Mouse (Mus musculus) MN1 (cell line): ENCODE results near the gene Kcnab2.

ENCODE experiments used
- DNase-seq: peaks from one replicate; pipeline ENCODE4 v3.0.0-alpha.2; 2016; ENCODE audit warnings: low spot score

Kcnab2 gene

DNA sequence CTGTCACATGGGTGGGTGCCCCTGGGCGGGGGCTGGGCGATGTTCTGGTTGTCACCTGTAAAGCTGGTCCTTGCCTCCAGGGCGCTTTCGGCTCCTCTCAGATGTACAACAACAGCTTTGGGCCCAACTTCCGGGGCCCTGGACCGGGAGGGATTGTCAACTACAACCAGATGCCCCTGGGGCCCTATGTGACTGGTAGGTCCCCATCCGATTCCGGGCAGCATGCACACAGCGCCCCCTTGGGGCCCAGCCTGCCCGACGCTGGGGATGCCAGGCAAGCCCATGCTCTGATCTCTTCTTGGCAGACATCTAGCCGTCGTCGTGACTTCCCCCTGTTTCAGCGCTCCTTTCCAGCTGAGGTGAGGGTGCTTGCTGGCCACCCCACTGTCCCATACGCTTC, 92.0 kb downstream of the Kcnab2 start:
- DNase-seq, result peak; percentile 27

DNA sequence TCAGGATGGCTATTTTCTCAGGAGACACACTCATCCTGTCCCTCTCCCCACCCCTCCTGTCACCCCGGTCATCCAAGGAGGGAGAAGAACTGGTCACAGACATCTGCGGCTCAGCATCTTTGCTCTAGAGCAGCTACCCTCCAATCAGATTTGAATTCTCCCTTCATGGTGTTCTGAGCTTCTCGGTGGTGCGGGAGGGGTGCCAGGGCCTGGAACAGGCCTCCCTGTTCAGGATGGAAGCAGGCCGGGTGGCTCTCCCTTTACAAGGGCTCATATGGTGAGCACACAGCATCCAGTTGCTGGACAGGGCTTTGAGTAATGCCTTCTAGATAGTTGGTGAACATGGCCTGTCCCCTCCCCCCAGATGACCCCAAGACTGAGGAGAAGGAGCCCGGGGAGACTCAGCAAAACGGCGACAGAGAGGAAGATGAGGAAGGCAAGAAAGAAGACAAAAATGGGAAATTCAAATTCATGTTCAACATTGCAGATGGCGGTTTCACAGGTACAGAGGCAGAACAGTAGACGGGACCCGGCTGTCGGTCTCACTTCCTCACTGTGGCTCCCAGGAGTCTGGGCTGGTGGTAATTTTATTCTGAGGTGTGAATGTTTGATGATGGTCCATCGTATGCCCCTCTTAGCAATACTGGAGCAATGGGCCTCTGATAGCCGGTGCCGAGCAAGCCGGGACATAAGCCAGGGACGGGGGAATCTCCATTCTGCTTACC, 95.0 kb downstream of the Kcnab2 start:
- no peak for DNase-seq

DNA sequence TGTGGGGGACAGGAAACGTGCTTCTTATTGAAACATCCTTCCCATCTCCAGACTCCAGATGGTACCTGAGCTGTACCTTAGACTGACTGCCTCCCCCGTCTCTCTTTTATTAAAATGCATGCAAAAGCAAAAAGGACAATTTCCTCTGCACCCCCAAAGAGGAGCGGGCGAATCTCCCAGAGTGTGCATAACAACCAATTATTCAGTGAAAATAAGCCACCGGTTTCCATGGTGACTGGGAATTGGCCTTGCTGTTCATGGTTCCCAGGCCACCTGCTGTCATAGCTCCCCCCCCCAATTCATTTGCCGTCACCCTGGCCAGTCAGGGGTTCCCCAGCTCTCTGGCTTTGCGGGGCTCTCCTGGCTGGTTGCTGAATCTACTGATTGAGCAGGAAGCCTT, 112.4 kb downstream of the Kcnab2 start:
- DNase-seq, result no peak

DNA sequence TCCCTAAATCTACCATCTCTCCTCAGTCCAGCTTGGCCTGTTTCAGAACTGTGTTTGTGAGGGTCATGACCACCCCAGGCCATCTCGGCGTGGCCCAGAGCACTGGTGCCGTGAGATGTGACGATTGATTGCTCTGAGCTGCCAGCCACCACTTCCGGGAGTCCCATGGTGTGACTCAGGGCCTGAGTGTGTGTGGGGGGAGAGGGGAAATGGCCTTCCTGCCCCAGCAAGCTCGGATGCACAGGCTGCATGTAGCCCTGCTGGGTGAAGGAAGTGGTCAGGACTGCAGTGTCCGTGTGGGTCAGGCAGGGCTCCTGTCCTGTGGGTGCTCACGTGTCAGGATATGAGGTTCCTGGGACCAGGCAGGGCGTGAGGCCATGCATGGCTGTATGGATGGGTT, 115.5 kb downstream of the Kcnab2 start:
- no peak for DNase-seq

DNA sequence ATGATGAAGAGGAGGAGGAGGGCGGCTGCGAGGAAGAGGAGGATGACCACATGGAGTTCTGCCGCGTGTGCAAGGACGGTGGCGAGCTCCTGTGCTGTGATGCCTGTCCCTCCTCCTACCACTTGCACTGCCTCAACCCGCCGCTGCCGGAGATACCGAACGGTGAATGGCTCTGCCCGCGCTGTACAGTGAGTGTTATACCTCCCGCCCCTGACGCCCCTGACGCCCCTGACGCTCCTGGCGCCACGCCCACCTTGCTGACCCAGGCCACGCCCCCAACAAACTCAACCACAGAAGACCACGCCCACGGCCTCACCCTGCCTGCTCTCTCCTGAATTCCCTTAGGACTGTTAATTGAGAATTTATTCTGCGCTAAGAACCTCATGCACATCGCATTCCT, 116.8 kb downstream of the Kcnab2 start:
- DNase-seq, result no peak

DNA sequence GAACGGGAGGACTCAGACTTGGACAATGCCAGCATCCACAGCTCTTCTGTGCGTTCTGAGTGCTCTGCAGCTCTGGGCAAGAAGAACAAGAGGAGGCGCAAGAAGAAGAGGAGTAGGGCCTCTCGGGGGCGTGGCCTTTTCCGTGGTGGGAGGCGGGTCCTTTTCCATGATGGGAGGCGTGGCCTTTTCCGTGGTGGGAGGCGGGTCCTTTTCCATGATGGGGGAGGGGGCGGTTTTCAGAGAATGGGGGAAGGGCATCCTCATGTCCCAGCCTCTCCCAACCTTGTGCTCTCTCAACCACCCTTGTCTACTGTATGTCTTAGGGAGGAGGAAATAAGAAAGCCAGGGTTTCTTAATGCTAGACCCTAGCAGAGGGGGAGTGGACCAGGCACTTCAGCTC, 118.0 kb downstream of the Kcnab2 start:
- DNase-seq, result no peak

DNA sequence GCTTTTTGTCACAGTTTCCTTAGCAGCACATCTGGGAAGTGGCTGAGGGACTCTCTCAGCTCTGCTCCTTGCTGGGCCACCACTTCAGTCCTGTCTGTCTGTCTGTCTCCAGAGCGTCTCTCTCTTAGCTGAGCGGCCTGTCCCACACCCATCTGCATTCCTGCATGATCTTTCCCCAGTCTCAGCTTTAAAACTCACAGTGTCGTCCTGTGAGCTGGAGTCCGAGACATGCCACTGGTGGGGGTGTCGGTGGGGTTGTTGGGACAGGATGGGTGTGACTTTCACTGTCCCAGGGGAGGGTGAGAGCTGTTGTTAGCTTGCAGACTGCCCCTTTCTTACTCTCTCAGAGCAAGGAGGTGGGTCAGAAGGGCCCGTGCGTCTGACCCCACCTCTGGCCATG, 122.0 kb downstream of the Kcnab2 start:
- no peak for DNase-seq

DNA sequence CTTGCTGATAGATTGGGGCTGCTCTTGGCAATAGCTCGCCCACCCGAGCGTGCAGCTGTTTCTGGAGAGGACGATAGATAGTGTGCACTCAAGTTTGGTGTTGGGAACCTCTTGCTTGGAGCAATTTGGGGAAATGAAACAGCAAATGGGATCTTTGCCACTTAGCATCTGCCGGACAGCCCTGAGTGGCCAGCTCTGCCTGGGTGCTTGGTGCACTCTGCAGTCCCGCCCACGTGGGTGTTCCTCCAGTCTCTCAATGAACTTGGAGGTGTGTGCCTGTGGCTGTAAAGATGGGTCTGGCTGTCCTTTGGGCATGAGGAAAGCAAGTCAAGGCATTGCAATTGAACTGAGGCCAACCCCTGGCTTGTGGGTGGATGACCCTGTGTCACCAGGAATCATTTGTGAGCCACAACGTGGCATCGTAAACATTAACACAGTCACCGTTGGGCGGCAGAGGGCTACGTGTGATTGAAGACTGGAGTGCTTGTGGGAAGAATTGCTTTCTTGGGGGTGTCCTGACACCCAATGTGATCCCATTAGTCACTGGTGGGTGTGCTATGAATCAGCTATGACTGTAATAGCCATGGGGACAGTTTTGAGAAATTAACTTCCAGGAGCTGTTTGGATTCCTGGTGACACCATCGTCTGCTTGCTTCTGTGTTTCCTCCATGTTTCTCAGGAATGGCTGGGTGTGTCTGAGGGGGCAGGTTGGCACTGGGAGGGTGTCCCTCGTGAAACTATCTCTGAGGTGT, 123.6 kb downstream of the Kcnab2 start:
- DNase-seq, result no peak

DNA sequence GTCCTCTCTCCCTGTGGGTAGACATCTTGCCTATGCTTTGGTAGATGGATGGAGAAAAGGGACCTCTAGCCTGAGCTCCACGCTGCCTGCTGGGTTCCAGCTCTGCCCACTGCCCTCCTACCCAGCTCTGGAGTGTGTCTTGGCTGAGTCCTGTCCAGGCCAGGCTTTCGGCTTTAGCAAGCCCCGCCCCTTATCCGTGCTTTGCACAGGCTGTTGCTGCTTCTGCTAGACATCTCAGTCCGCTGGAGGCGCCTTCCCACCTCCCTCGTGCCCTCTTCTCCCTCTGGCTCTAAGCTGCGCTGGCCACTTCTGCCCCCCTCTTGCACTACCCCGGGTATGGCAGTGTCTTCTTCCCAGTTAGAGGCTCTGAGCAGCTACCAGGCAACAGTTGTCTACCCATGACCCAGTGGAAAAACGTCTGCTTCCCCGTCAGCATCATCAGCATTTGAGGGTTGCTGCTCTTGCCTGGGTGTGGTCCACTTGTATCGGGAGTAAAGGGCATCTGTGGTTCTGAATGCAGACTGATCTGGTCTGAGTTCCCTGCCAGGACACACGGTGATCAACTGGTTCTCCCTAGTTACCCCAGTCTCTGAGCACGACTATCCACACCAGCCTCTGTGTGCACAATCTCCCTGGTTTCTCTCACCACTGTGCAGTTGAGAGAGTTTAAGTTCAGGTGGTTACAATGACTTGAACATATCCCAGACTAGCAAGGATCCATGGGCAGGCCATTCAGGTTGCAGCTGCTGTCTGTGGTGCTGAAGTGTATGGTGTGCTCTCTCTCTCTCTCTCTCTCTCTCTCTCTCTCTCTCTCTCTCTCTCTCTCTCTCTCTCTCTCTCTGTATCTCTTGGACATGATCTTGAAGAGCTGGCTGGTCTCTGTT, 126.0 kb downstream of the Kcnab2 start:
- DNase-seq, result peak; percentile 92

DNA sequence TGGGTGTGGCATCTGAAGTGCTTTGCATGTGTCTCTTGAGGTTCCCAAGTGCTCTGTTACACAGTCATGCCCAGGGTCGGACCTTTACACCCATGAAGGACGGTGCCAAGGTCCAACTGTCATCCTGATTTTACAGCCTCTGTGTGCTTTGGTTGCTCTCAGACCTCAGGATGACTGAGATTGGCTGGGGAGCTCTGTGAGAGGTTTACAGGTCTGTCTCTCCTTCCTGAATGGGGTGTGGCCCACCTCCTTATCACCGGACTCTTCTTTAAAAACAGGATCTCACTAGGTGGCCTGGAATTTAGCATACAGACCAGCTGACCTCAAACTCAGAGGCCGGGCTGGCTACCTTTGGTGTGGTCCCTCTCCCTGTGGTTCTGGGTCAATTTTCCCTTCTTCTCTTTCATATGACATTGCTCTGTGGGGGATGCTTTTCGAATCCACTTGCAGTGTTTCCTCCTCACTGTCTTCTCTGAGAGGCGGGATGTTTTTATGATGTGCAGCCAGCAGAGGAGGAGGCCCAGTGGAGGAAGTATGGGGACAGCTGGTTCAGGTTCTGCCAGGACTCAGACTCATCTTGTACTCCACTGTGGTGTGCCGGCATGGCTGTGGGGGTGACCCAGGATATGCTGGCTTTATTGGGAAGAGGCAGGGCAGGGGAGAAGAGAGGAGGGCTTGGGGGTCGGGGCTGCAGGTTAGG, 126.8 kb downstream of the Kcnab2 start:
- DNase-seq, result peak; percentile 41

DNA sequence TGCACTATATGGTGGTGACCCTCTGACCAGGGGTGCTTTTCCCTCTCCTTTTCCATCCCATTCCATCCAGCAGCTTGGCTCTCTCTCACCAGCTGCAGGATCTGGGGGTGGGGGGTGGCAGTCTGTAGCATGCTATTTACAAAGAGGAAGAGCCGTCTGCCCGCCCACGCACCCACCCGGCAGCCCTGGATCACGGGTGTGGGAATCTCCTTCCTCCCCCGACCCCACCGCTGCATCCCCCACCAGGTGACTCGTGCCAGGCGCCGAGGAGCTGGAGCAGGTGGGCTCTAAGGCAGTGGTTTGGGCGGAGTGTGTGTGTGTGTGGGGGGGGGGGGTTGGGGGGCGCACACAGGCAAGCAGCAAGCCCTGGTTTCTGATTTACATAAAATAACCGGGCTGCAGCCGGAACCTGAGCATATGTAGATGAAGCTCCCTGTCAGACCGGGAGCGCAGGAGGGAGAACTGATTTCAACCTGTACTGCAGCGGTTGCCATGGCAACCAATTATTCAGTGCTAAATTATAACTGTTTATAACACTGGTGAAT, 127.8 kb downstream of the Kcnab2 start:
- DNase-seq, result peak; percentile 74

DNA sequence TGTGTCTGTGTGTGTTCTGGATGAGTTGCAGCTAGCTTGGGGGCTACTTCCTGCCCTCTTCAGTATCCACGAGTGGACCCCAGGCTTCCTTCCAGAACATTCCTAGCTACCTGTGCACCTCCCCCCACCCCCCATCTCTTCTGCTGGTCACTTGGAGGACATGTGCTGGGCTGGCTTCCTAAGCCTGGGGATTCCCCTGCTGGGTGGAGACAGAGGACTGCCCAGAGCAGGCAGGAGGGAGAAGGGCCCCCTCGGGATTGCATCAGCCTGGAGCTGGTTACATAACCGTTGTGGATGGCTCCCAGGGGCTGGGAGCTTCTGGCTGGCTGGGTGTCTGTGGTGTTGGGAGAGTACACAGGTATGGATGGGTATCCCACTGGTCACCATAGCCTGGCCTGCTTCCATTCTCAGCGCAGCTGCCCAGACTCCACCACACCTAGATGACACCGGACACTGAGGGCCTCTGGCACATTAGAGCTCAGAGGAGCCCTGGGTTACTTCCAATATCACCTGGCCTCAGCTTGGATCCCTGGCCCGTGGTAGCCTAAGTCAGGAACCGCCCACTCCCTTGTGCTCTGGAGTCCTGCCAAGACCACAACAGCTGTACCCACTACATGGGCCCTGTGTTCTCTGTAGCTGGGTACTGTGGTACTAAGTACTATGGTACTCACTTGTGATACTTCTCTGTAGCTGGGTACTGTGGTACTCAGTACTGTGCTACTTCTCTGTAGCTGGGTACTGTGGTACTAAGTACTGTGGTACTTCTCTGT, 132.4 kb downstream of the Kcnab2 start:
- DNase-seq, result peak; percentile 86

DNA sequence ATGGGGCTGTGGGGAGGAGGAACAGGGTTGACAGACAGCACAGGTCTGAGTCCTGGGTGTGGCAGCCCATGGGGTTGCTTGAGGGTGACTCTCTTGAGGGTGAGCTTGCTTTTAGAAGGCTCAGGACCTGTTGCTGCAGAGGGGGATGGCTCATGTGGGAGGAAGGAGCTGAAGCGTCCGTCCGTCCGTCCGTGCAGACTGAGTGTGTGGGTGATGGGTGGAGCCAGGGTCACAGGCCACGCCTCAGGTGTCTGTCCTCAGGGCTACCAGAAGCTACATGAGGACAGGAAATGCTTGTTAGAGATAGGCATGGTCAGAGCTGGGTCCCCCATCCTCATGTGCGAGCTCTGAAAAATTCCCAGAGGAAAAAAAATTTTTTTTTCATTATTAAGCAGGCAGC, 133.0 kb downstream of the Kcnab2 start:
- DNase-seq, result peak; percentile 42

DNA sequence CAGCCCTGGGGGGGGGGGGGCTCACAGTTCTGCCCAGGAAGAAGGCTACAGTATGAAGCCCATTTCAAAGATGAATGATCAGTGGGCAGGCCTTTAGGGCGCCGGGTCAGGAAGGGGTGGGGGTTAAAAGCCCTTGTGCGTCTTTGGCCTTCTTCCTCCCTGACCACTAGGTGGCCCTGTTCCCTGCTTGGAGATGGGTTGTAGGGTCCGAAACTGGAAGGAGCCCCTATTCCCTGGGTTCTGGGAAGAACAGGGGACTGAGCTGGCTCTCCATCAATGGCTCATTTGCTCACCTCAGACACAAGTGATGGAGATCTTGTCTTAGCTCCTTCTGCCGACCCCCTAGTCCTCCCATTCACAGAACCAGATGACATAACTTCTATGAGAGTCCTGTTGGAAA, 134.4 kb downstream of the Kcnab2 start:
- DNase-seq, result peak; percentile 71
